Mouse (Mus musculus) bone marrow, adult 2 months (tissue): ENCODE measurements at regions not wholly inside any gene's neighbourhood (a gene's known extent, or its start where the extent isn't known, plus 50 kb on each side); places are given as distances from the start of the nearest gene placed in this dataset.

Source experiments
- CTCF ChIP-seq: fragments of 200-500 bp; IDR thresholded peaks from 2 replicates; pipeline ENCODE4 v1.5.1; 2011; ENCODE audit warnings: low read length, control low read depth; ENCODE audit not compliant: control insufficient read depth, insufficient read depth
- POLR2A ChIP-seq: fragments of 200-500 bp; IDR thresholded peaks from 2 replicates; pipeline ENCODE4 v1.6.1; 2011; ENCODE audit warnings: low read depth, mild to moderate bottlenecking, control low read depth, low read length, borderline replicate concordance; ENCODE audit not compliant: control insufficient read depth

DNA sequence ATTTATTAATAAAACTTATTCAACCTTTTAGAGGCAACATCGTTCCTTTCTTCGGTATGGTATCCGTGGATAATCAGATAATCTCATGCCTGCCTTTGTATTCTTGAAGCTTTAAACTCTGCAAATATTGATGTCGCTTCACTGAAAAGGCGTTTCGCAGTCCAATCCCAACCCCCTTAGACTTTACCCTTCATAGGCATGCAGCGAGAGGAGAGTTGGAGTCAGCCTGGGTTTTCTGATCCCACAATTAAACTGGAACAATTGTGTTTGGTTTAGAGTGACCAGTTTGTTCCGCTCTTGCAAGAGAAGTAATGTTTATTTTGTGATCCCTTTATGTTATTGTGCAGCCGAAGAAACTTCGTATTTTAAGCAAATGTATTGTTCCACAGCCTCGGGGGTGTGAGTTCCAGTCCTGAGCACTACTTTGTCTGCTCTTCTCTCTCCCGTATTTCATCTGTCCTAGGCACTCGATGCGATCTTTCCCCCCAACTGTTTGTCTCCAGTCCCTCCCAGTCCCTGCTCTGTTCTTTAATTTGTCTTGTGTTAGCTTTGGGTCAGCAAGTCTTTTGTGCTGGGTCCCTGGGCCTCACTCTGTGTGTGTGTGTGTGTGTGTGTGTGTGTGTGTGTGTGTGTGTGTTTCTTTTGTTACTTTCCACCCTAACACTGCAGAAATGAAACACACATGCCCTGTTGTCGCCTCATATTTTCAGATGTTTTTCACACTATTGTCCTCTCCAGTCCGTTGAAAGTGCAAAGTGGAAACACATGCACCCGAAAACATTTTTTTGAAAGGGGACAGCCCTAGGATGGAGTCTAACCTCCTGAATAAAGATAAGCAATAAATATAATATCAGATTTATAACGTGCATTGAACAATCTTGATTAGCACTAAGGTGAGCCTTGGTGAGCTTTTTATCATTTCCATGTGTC, 318.7 kb downstream of the Parp8 start:
- TF ChIP-seq CTCF (no peak), POLR2A (no peak)
